Mouse (Mus musculus) gastrocnemius, postnatal 10 days (tissue): Measurements from ENCODE around the gene Olfr27. TPM values are rescaled to one million over a fixed set of nuclear protein-coding genes. Genes with fewer than 3 reads are reported as not detected.

Source experiments
- DNase-seq: peaks from one replicate; pipeline ENCODE4 v3.0.0; 2021; ENCODE audit warnings: mixed read lengths
- long read RNA-seq, 2 experiments: library from polyadenylated mRNA; stranded (forward); transcript quantifications; one replicate each; pipeline ENCODE4 v2.0.0; 2021
- total RNA-seq, 2 experiments: library from RNA; stranded (reverse); gene quantifications; 2 replicates each; pipeline ENCODE4 v1.2.3; 2021

Olfr27 gene
- not detected for total RNA-seq
- long read RNA-seq, experiment 1: 0 reads
- long read RNA-seq, experiment 2: 0 reads

GRCm38 (mm10) chr9:39127831-39128230 lies at the start of gene Olfr27:
Olfr27 (plus strand) TSS chr9:39128131.
- DNase-seq: no peak

GRCm38 (mm10) chr9:39078787-39079186 lies 49.1 kb upstream of the Olfr27 start, which contains the start of gene Olfr938:
Olfr938 (minus strand) TSS chr9:39078887.
- no peak for DNase-seq

GRCm38 (mm10) chr9:39127326-39127725 lies 605 bp upstream of the Olfr27 start:
- no peak for DNase-seq

DNA sequence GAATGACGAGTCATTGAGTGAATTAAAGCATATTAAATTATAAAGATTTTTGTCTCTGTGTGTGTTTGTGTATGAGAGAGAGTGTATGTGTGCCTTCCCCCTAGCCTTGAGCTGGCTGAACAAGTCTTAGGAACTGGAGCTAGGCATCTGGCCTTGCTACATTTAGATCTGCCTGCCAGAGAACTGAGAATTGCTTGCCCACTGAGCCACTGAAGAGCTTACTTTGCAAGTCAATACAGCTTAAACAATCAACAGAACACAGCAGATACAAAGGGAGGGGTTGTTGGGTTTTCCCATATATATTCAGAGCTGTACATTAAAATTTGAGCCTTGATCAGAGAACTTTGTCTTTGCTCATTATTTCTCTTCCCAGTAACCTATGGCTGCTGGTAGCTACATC lies 24.5 kb downstream of the Olfr27 start:
- DNase-seq: no peak

DNA sequence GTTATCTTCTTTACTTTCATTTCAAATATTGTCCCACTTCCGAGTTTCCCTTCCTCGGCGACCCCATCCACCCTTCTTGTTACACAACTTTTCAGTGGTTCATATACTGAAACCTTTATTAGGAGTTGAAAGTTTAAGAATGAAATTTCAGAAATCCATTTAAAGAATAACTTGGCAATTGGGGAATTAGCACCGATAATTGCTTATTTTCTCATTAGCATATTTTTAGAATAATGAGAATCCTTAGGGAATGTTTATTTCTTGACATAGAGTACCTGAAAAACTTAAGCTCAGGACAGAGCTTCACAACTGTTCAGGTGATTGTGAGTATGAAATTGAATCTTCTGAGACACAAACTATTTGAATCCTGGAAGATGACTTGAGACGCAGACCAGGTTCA lies 38.1 kb downstream of the Olfr27 start, which contains the start of gene Olfr943:
Olfr943 (plus strand) TSS at position 301 of the 400 bp plus-strand sequence.
- no peak for DNase-seq

Other genes with a start within 250 kb of the Olfr27 start
- not detected for gene Olfr930, start 198.3 kb upstream of the Olfr27 start, total RNA-seq
- gene Olfr933, start 155.8 kb upstream of the Olfr27 start, total RNA-seq: not detected
- not detected for gene Olfr934, start 139.8 kb upstream of the Olfr27 start, total RNA-seq
- not detected for gene Olfr935, start 128.4 kb upstream of the Olfr27 start, total RNA-seq
- gene Olfr146, start 104.8 kb upstream of the Olfr27 start, total RNA-seq: not detected
- not detected for gene Olfr937, start 63.2 kb upstream of the Olfr27 start, total RNA-seq
- gene Olfr938, start 49.2 kb upstream of the Olfr27 start, total RNA-seq: not detected
- not detected for gene Olfr943, start 38.2 kb downstream of the Olfr27 start, total RNA-seq
- gene Olfr944, start 73.8 kb downstream of the Olfr27 start, total RNA-seq: not detected
- gene Olfr1537, start 121.9 kb downstream of the Olfr27 start, total RNA-seq: not detected
- gene Olfr945, start 148.7 kb downstream of the Olfr27 start, total RNA-seq: not detected
- not detected for gene Olfr948, start 197.9 kb downstream of the Olfr27 start, total RNA-seq